21 mouse cellular contexts compared by ENCODE assay signal in genomic region chr15:30506476-30506875, GRCm38 (mm10).
A peak's percentile ranks its signal among the peaks of the same experiment; 100 is the strongest.
DNase-seq lines count a peak whose midpoint lies in the region; ATAC-seq and TF ChIP-seq lines count a peak whose summit lies in the region.
"Had no signal": no experiment of that assay in that cellular context is flagged by ENCODE, and none has a peak within 500 bp of the region (broad histone marks: within the 10 kb centered on the region; RNA-seq: fewer than 3 reads in every experiment).

No protein-coding gene starts in this region.

- no peak for TF ChIP-seq EP300 in CH12.LX (IDR thresholded peaks at IDR 0.05; ENCODE audit: low read length)

- no peaks in the 10 kb centered on the region for H3K79me2 ChIP-seq in CH12.LX (replicated peaks; ENCODE audit: control insufficient read depth, extremely low read depth, insufficient read depth, poor library complexity, severe bottlenecking)

- peak; percentile 45 for DNase-seq in hindbrain, postnatal 0 days (ENCODE audit: low spot score)
- DNase-seq in hindbrain, embryonic 14.5 days (ENCODE audit: low spot score) = no peak
- DNase-seq in CH12.LX (ENCODE audit: extremely low read depth) (peak; percentile 54), MN1 (ENCODE audit: low spot score) (peak; percentile 8)
- DNase-seq in retina, postnatal 1 day = peak; percentile 11
- DNase-seq in left cerebral cortex, postnatal 4 days = no peak
- DNase-seq: adrenal gland, postnatal 10 days; cerebellum, adult 18-20 months; cerebellum, adult 9-11 months; cerebellum, postnatal 36 days; gastrocnemius, postnatal 10 days; heart, adult 2 months had no signal

- no peak for ATAC-seq in hindbrain, postnatal 0 days
- no peak for ATAC-seq in hindbrain, embryonic 14.5 days (ENCODE audit: low FRiP score)
- no peak for ATAC-seq in liver, embryonic 12.5 days
- ATAC-seq: forebrain, embryonic 16.5 days; intestine, embryonic 15.5 days had no signal

- H3K4me1 ChIP-seq in hindbrain, postnatal 0 days (ENCODE audit: insufficient read depth, low read length) = no peaks in the 10 kb centered on the region
- no peaks in the 10 kb centered on the region; the same call in 1 of the 2 replicates for H3K4me1 ChIP-seq in hindbrain, embryonic 14.5 days (replicated peaks; ENCODE audit: control insufficient read depth, insufficient read depth, low read length)
- peaks cover 0 to 10% of the 10 kb centered on the region in 2 experiments; a peak in 2 of 4 replicates for H3K4me1 ChIP-seq in CH12.LX (ENCODE audit: control insufficient read depth in 1 of 2, insufficient read depth in 2 of 2)
- no peaks in the 10 kb centered on the region for H3K4me1 ChIP-seq in liver, embryonic 12.5 days
- H3K4me1 ChIP-seq: embryonic facial prominence, embryonic 12.5 days; forebrain, embryonic 12.5 days; heart, embryonic 15.5 days; intestine, embryonic 15.5 days had no signal

- H3K4me3 ChIP-seq in hindbrain, postnatal 0 days (ENCODE audit: low read length) = no peak overlapping the region
- no peak overlapping the region for H3K4me3 ChIP-seq in hindbrain, embryonic 14.5 days (replicated peaks; ENCODE audit: low read length)
- H3K4me3 ChIP-seq in CH12.LX (replicated peaks in 1 of 3; ENCODE audit: low read depth in 2 of 3, low read length in 2 of 3, poor library complexity in 1 of 3) = no peak overlapping the region
- no peak overlapping the region for H3K4me3 ChIP-seq in liver, embryonic 12.5 days
- H3K4me3 ChIP-seq: embryonic facial prominence, embryonic 12.5 days; forebrain, embryonic 12.5 days; heart, adult 2 months; heart, embryonic 15.5 days; hindbrain, embryonic 10.5 days; intestine, embryonic 15.5 days had no signal

- no peak for TF ChIP-seq CTCF in hindbrain, postnatal 0 days (IDR thresholded peaks at IDR 0.05; ENCODE audit: low read depth)
- no peak for TF ChIP-seq CTCF in CH12.LX (conservative IDR thresholded peaks at IDR 0.05 in 1 of 2, IDR thresholded peaks at IDR 0.05 in 1 of 2; ENCODE audit: low read depth in 2 of 2, low read length in 2 of 2)

- intact Hi-C loops in left cerebral cortex, postnatal 4 days (cut with DNase I) = no loop called here

- no peak for TF ChIP-seq POLR2A in CH12.LX (IDR thresholded peaks at IDR 0.05; ENCODE audit: low read depth, low read length)

- H3K4me2 ChIP-seq in hindbrain, postnatal 0 days (ENCODE audit: low read depth, low read length) = no peak overlapping the region
- no peak overlapping the region for H3K4me2 ChIP-seq in hindbrain, embryonic 14.5 days (replicated peaks)
- no peak overlapping the region for H3K4me2 ChIP-seq in CH12.LX (ENCODE audit: insufficient read depth, low read depth, poor library complexity, severe bottlenecking)
- no peak overlapping the region for H3K4me2 ChIP-seq in liver, embryonic 12.5 days
- H3K4me2 ChIP-seq: embryonic facial prominence, embryonic 12.5 days; forebrain, embryonic 12.5 days; heart, embryonic 11.5 days; heart, embryonic 15.5 days; intestine, embryonic 15.5 days had no signal

- TF ChIP-seq RAD21 in CH12.LX (IDR thresholded peaks at IDR 0.05; ENCODE audit: low read depth, low read length) = no peak

- dilution Hi-C loops in CH12.LX (cut with MboI; ENCODE audit: extremely low pct_ligation_motif_present, extremely low pct_unique_long_range_greater_than_20kb, low sequenced_read_pairs) = no loop called here

- H3K27ac ChIP-seq in hindbrain, postnatal 0 days = no peak overlapping the region
- H3K27ac ChIP-seq in hindbrain, embryonic 14.5 days = no peak overlapping the region
- H3K27ac ChIP-seq in CH12.LX (ENCODE audit: insufficient read depth, low read depth) = no peak overlapping the region
- no peak overlapping the region for H3K27ac ChIP-seq in liver, embryonic 12.5 days
- H3K27ac ChIP-seq: embryonic facial prominence, embryonic 12.5 days; forebrain, embryonic 12.5 days; heart, adult 2 months; heart, embryonic 15.5 days; hindbrain, embryonic 10.5 days; intestine, embryonic 15.5 days had no signal

- no peaks in the 10 kb centered on the region for H3K27me3 ChIP-seq in hindbrain, postnatal 0 days (ENCODE audit: insufficient read depth, low read length)
- H3K27me3 ChIP-seq in hindbrain, embryonic 14.5 days (ENCODE audit: control insufficient read depth, insufficient read depth, low read length) = no peaks in the 10 kb centered on the region
- H3K27me3 ChIP-seq in CH12.LX (replicated peaks) = no peaks in the 10 kb centered on the region
- H3K27me3 ChIP-seq in liver, embryonic 12.5 days (replicated peaks) = no peaks in the 10 kb centered on the region
- H3K27me3 ChIP-seq: embryonic facial prominence, embryonic 12.5 days; forebrain, embryonic 12.5 days; heart, embryonic 15.5 days; intestine, embryonic 15.5 days had no signal

- H3K9ac ChIP-seq in hindbrain, postnatal 0 days (replicated peaks; ENCODE audit: low read length) = no peak overlapping the region
- H3K9ac ChIP-seq in hindbrain, embryonic 14.5 days = no peak overlapping the region
- H3K9ac ChIP-seq in CH12.LX (ENCODE audit: insufficient read depth, low read depth) = no peak overlapping the region
- no peak overlapping the region for H3K9ac ChIP-seq in liver, embryonic 12.5 days
- H3K9ac ChIP-seq: embryonic facial prominence, embryonic 12.5 days; forebrain, embryonic 12.5 days; heart, embryonic 15.5 days; intestine, embryonic 15.5 days had no signal

- in situ Hi-C loops in CH12.LX (cut with MboI; ENCODE audit: low pct_ligation_motif_present, low pct_unique_long_range_greater_than_20kb, low sequenced_read_pairs) = no loop called here

- no peaks in the 10 kb centered on the region for H3K9me3 ChIP-seq in hindbrain, postnatal 0 days (ENCODE audit: low read length)
- H3K9me3 ChIP-seq in hindbrain, embryonic 14.5 days (ENCODE audit: control insufficient read depth, low read length) = no peaks in the 10 kb centered on the region
- no peaks in the 10 kb centered on the region for H3K9me3 ChIP-seq in CH12.LX (replicated peaks; ENCODE audit: low read length)
- H3K9me3 ChIP-seq in liver, embryonic 12.5 days (replicated peaks) = no peaks in the 10 kb centered on the region
- H3K9me3 ChIP-seq: embryonic facial prominence, embryonic 12.5 days; forebrain, embryonic 12.5 days; G1E; heart, embryonic 15.5 days; hindbrain, embryonic 10.5 days; intestine, embryonic 15.5 days had no signal

- H3K36me3 ChIP-seq in hindbrain, postnatal 0 days (ENCODE audit: insufficient read depth, low read length) = no peaks in the 10 kb centered on the region
- H3K36me3 ChIP-seq in hindbrain, embryonic 14.5 days (replicated peaks; ENCODE audit: control insufficient read depth, insufficient read depth) = no peaks in the 10 kb centered on the region
- no peaks in the 10 kb centered on the region for H3K36me3 ChIP-seq in CH12.LX (replicated peaks in 1 of 2; ENCODE audit: control insufficient read depth in 1 of 2, insufficient read depth in 1 of 2, low read length in 1 of 2)
- no peaks in the 10 kb centered on the region for H3K36me3 ChIP-seq in liver, embryonic 12.5 days
- H3K36me3 ChIP-seq: embryonic facial prominence, embryonic 12.5 days; G1E; heart, embryonic 15.5 days; intestine, embryonic 15.5 days had no signal

- WGBS in hindbrain, postnatal 0 days = 41% methylated on average over 5 of the region's 5 CpGs
- 38% methylated on average over 5 of the region's 5 CpGs for WGBS in hindbrain, embryonic 14.5 days
- WGBS in liver, embryonic 12.5 days (ENCODE audit: insufficient replicate concordance) = 68% methylated on average over 5 of the region's 5 CpGs

TF ChIP-seq in CH12.LX, 34 proteins besides CTCF, POLR2A, EP300 and RAD21:
- TF ChIP-seq MAFK (IDR thresholded peaks at IDR 0.05; ENCODE audit: insufficient replicate concordance, low read length) (no peak), ETS1 (conservative IDR thresholded peaks at IDR 0.05; ENCODE audit: low read depth, low read length) (peak; percentile 45; the same call in 1 of the 2 replicates), BHLHE40 (IDR thresholded peaks at IDR 0.05; ENCODE audit: low read depth, low read length) (peak; percentile 30; the same call in 1 of the 2 replicates), NELFE (IDR thresholded peaks at IDR 0.05; ENCODE audit: low read depth, low read length) (no peak), MEF2A (IDR thresholded peaks at IDR 0.05; ENCODE audit: borderline replicate concordance, low read depth, low read length) (peak; percentile 60; the same call in 1 of the 2 replicates)
TF ChIP-seq in CH12.LX: peak in this region for 3.

Comparison
In these comparisons a context has a peak if more than half of its experiments do, and no peak if none do; other contexts are left out.
1. DNase-seq: peak in hindbrain, postnatal 0 days (single experiment), CH12.LX (single experiment), MN1 (single experiment) and retina, postnatal 1 day (single experiment); none in hindbrain, embryonic 14.5 days (single experiment) and left cerebral cortex, postnatal 4 days (single experiment).